Mouse (Mus musculus) embryo, embryonic 10.5 days (tissue): ENCODE results near the gene Zbtb38.

Source experiments
- DNase-seq: peaks from one replicate; pipeline ENCODE4 v3.0.0-alpha.2; 2015; ENCODE audit warnings: low spot score

The Zbtb38 gene

GRCm38 (mm10) chr9:96638508-96638907 is 114.1 kb downstream of the Zbtb38 start:
- DNase-seq = no peak

- no peak for DNase-seq
These were observed 115.5 kb downstream of the Zbtb38 start for GRCm38 (mm10) chr9:96637157-96637548.

GRCm38 (mm10) chr9:96636423-96637156 is 116.0 kb downstream of the Zbtb38 start:
- DNase-seq = no peak

GRCm38 (mm10) chr9:96635899-96636298 is 116.7 kb downstream of the Zbtb38 start:
- DNase-seq = no peak

- DNase-seq = no peak
These were observed 117.5 kb downstream of the Zbtb38 start for GRCm38 (mm10) chr9:96635176-96635575.

GRCm38 (mm10) chr9:96633771-96634170 is 118.9 kb downstream of the Zbtb38 start:
- DNase-seq = no peak
